Mouse (Mus musculus) brown adipose tissue, adult 24 weeks (tissue): ENCODE results near the gene Dnaja1. TPM values are rescaled to one million over a fixed set of nuclear protein-coding genes. Genes with fewer than 3 reads are reported as not detected.
A peak's percentile ranks its signal among the peaks of the same experiment; 100 is the strongest.

ENCODE experiments used
- H3K27ac ChIP-seq: fragments of 200-500 bp; replicated peaks from 2 replicates; pipeline ENCODE4 v1.5.1; 2012; ENCODE audit warnings: low read depth, mild to moderate bottlenecking, low read length
- H3K4me1 ChIP-seq: fragments of 200-500 bp; 2 replicates; pipeline ENCODE4 v1.6.1; 2012; ENCODE audit warnings: low read length, mixed read lengths; ENCODE audit not compliant: control insufficient read depth, insufficient read depth, insufficient read length
- H3K4me3 ChIP-seq: fragments of 200-500 bp; 2 replicates; pipeline ENCODE4 v1.5.1; 2012; ENCODE audit warnings: low read depth, mild to moderate bottlenecking, low read length, moderate library complexity; ENCODE audit not compliant: insufficient read depth
- polyA plus RNA-seq: library from polyadenylated mRNA; stranded (reverse); fragments of >200 nt; gene quantifications from 2 replicates; pipeline ENCODE4 v1.2.4, GENCODE M21; 2012; ENCODE audit not compliant: missing spikeins, insufficient read depth, insufficient read length

Gene Dnaja1
- polyA plus RNA-seq, 1 experiment, result 160 TPM

- H3K27ac ChIP-seq, result peak overlapping the region; percentile 35; the same call in 1 of the 2 replicates
These were observed 59.2 kb downstream of the Dnaja1 start for GRCm38 (mm10) chr4:40781143-40781542.

DNA sequence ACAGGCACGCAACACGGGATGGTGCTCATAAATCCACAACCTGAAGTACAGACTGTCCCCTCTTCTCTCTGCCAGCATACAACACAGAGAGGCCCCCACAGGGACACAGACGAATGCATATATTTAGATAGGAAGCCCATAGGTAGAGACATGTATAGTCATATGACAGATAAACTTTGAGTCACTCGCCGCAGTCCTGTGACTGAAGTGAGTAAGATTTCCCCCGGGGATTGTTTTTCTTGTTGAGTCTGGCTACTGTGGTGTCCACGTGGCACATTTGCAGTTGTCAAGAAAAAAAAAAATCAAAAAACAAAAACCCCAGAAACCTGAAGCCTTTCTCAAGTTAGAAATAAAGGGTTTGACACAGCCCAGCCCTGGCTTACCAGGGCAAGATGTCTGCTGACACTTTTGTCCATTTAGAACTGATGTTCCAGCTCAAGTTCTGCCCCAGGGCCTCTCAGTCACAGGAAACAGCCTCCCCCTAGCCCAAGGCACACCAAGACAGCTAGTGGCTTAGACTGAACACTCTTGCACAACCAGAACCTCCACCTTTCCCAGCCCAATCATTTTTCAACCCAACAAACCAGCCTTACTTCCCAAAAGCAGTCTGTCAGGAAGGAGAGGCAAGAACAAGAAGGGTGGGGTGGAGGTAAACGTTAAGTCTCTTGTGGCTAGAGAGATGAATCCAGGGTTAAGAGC is 60.0 kb downstream of the Dnaja1 start:
- Histone ChIP-seq H3K27ac (peak overlapping the region; percentile 35), H3K4me1 (peaks cover 13% of the 10 kb centered on the region), H3K4me3 (no peak overlapping the region)

More at GRCm38 (mm10) chr4:40781143-40781542, 59.2 kb downstream of the Dnaja1 start:
- Histone ChIP-seq H3K4me1 (peaks cover 13% of the 10 kb centered on the region), H3K4me3 (no peak overlapping the region)

- H3K4me1 ChIP-seq, result peaks cover 13% of the 10 kb centered on the region
- H3K27ac ChIP-seq, result no peak overlapping the region
- no peak overlapping the region for H3K4me3 ChIP-seq
These were observed 61.1 kb downstream of the Dnaja1 start for GRCm38 (mm10) chr4:40783049-40783448.

GRCm38 (mm10) chr4:40784556-40785169 is 62.7 kb downstream of the Dnaja1 start:
- no peak overlapping the region for H3K4me3 ChIP-seq
- no peak overlapping the region for H3K27ac ChIP-seq
- peaks cover 13% of the 10 kb centered on the region for H3K4me1 ChIP-seq

DNA sequence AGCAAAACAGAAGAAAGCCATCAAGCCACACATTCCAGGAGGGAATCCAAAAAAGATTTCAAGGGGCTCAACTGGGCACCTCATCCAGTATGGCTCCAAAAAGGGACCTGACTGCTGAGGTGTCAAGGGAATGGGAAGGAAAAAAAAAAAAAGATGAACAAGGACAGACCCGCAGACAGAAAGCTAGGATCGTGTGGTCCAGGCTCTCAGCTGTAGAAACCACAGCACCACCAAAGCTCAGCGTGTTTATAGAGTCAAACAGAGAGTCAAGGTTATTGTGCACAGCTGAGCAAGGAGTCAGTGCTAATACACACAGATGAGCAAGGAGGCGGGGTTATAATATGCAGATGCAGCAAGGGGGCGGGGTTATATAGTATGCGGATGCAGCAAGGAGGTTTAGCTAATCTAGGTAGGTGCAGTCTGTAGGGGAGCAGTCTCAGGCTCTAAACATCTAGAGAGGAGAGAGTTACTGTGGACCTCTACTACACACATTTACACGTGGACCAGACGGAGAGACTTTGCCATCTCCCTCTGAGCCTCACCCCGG is 63.7 kb downstream of the Dnaja1 start:
- no peak overlapping the region for H3K27ac ChIP-seq

GRCm38 (mm10) chr4:40786578-40786977 is 64.6 kb downstream of the Dnaja1 start:
- H3K4me1 ChIP-seq, result peaks cover 7% of the 10 kb centered on the region

More for the DNA sequence above, 63.7 kb downstream of the Dnaja1 start:
- Histone ChIP-seq H3K4me1 (peaks cover 13% of the 10 kb centered on the region), H3K4me3 (no peak overlapping the region)

More at GRCm38 (mm10) chr4:40786578-40786977, 64.6 kb downstream of the Dnaja1 start:
- Histone ChIP-seq H3K27ac (no peak overlapping the region), H3K4me3 (no peak overlapping the region)

Other genes starting within 250 kb of the Dnaja1 start
- not detected in 2 replicates for gene Tmem215, start 250.0 kb upstream of the Dnaja1 start, polyA plus RNA-seq
- 22.9 and 23.2 TPM in 2 replicates for gene Aptx, start 19.0 kb upstream of the Dnaja1 start, polyA plus RNA-seq
- 35.8 and 42.9 TPM in 2 replicates for gene Smu1, start 35.8 kb downstream of the Dnaja1 start, polyA plus RNA-seq
- gene B4galt1, start 131.9 kb downstream of the Dnaja1 start, polyA plus RNA-seq, result 33.0 and 33.8 TPM in 2 replicates
- not detected in 2 replicates for gene Spink4, start 197.9 kb downstream of the Dnaja1 start, polyA plus RNA-seq
- gene Bag1, start 226.1 kb downstream of the Dnaja1 start, polyA plus RNA-seq, result 295 and 387 TPM in 2 replicates
- gene Chmp5, start 226.3 kb downstream of the Dnaja1 start, polyA plus RNA-seq, result 106 and 109 TPM in 2 replicates
- gene Nfx1, start 248.8 kb downstream of the Dnaja1 start, polyA plus RNA-seq, result 12.0 and 14.9 TPM in 2 replicates